Mouse (Mus musculus) liver, adult 2 months (tissue): ENCODE measurements at regions not wholly inside any gene's neighbourhood (a gene's known extent, or its start where the extent isn't known, plus 50 kb on each side); places are given as distances from the start of the nearest gene placed in this dataset.

Source experiments
- CTCF ChIP-seq: fragments of 200-500 bp; IDR thresholded peaks from 2 replicates; pipeline ENCODE4 v1.5.1; 2011; ENCODE audit warnings: low read depth, low read length, control low read depth
- POLR2A ChIP-seq: fragments of 200-500 bp; IDR thresholded peaks from 2 replicates; pipeline ENCODE4 v1.6.1; 2011; ENCODE audit warnings: low read length, control low read depth; ENCODE audit not compliant: insufficient read depth; ENCODE audit errors: extremely low read depth

DNA sequence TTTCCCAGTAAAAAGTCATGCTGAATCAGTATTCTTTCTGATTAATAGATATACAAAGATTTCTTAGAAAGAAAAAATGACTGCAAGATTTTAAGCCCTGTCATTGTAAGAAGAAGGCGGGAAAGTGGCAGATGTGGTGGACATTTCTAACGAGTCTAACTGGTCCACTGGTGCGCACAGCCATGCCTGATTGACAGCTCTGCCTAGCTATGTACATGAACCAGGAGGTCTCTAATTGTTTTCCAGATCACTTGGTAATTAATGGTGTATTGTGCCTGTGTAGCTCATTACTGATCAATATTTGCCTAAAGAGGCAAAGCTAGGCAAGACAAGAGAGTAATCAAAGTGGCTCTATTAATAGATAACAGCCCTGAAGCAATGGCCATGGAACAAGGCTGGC lies 227.5 kb upstream of the Ndst3 start:
- no peak for TF ChIP-seq POLR2A
- no peak for TF ChIP-seq CTCF
